In genomic region chr19:4468363-4468762, GRCm38 (mm10) we compare ENCODE assay signal across 9 mouse cellular contexts. TPM values are rescaled to one million over a fixed set of nuclear protein-coding genes. Genes with fewer than 3 reads are reported as not detected.
A peak's percentile ranks its signal among the peaks of the same experiment; 100 is the strongest.
DNase-seq lines count a peak whose midpoint lies in the region; ATAC-seq and TF ChIP-seq lines count a peak whose summit lies in the region.
"Had no signal": no experiment of that assay in that cellular context is flagged by ENCODE, and none has a peak within 500 bp of the region (broad histone marks: within the 10 kb centered on the region; RNA-seq: fewer than 3 reads in every experiment).

No protein-coding gene starts in this region.

- no peak overlapping the region for H3K9ac ChIP-seq in lung, embryonic 14.5 days
- no peak overlapping the region for H3K9ac ChIP-seq in forebrain, embryonic 11.5 days (ENCODE audit: low read length)

- no peaks in the 10 kb centered on the region for H3K36me3 ChIP-seq in lung, embryonic 14.5 days (ENCODE audit: insufficient read depth)
- H3K36me3 ChIP-seq in forebrain, embryonic 11.5 days (ENCODE audit: control insufficient read depth, insufficient read depth, low read length), result no peaks in the 10 kb centered on the region

- no peaks in the 10 kb centered on the region for H3K4me1 ChIP-seq in lung, embryonic 14.5 days (ENCODE audit: insufficient read depth)
- no peaks in the 10 kb centered on the region for H3K4me1 ChIP-seq in forebrain, embryonic 11.5 days (replicated peaks; ENCODE audit: control insufficient read depth, insufficient read depth, low read length)

- H3K4me2 ChIP-seq in lung, embryonic 14.5 days, result no peak overlapping the region
- H3K4me2 ChIP-seq in forebrain, embryonic 11.5 days (ENCODE audit: low read depth, low read length, severe bottlenecking), result no peak overlapping the region

- WGBS in lung, embryonic 14.5 days, result 31% methylated on average over 5 of the region's 5 CpGs
- WGBS in forebrain, embryonic 11.5 days, result 39% methylated on average over 5 of the region's 5 CpGs

- H3K27ac ChIP-seq in lung, embryonic 14.5 days (ENCODE audit: low read depth), result no peak overlapping the region
- no peak overlapping the region for H3K27ac ChIP-seq in forebrain, embryonic 11.5 days (ENCODE audit: low read depth, low read length)

- DNase-seq in CD4-positive, CD25-positive, alpha-beta regulatory T cell, adult 2 months (ENCODE audit: low read depth, low spot score), result peak; percentile 39
- DNase-seq in lung, embryonic 14.5 days, result no peak
- no peak for DNase-seq in lung, postnatal 25 days (ENCODE audit: low spot score)
- peak; percentile 57 to 73 for DNase-seq in cerebellum, postnatal 10 days
- peak; percentile 67 for DNase-seq in testis, postnatal 10 days (ENCODE audit: low spot score)
- DNase-seq in yolk sac, embryonic 10.5 days (ENCODE audit: low spot score), result no peak
- no peak for DNase-seq in forebrain, embryonic 11.5 days (ENCODE audit: low spot score)

- H3K27me3 ChIP-seq in lung, embryonic 14.5 days (ENCODE audit: insufficient read depth, low read length), result no peaks in the 10 kb centered on the region
- no peaks in the 10 kb centered on the region for H3K27me3 ChIP-seq in forebrain, embryonic 11.5 days (ENCODE audit: control insufficient read depth, insufficient read depth, low read length)

- peak; percentile 27; the same call in 1 of the 2 replicates for TF ChIP-seq CTCF in lung, embryonic 14.5 days (IDR thresholded peaks at IDR 0.05; ENCODE audit: low read depth)

- no peak for ATAC-seq in CD4-positive, CD25-positive, alpha-beta regulatory T cell, adult 4 months
- ATAC-seq in lung, embryonic 14.5 days (ENCODE audit: insufficient read depth), result no peak
- no peak for ATAC-seq in forebrain, embryonic 11.5 days (replicated peaks; ENCODE audit: low FRiP score)

- H3K9me3 ChIP-seq in lung, embryonic 14.5 days (ENCODE audit: low read depth, low read length), result no peaks in the 10 kb centered on the region
- no peaks in the 10 kb centered on the region for H3K9me3 ChIP-seq in forebrain, embryonic 11.5 days (ENCODE audit: control insufficient read depth, low read length)

- H3K4me3 ChIP-seq in lung, embryonic 14.5 days (ENCODE audit: low read depth, low read length), result no peak overlapping the region
- no peak overlapping the region for H3K4me3 ChIP-seq in forebrain, embryonic 11.5 days (ENCODE audit: low read depth, low read length)

RNA-seq across cellular contexts. Expression of gene Syt12, which starts 8.9 kb away (rescaled TPM):
- not detected for polyA plus RNA-seq in CD4-positive, CD25-positive, alpha-beta regulatory T cell, adult 4 months (2017; shearing (Covaris generic))
- 1.3 and 1.8 TPM in 2 replicates for polyA plus RNA-seq in lung, embryonic 14.5 days (2014; fragmentation: Nextera tagmentation; extraction: Ambion mirVana)
- polyA plus RNA-seq in forebrain, embryonic 11.5 days (2014; fragmentation: Nextera tagmentation; extraction: Ambion mirVana), result 1.1 and 1.7 TPM in 2 replicates

RNA-seq across cellular contexts. Expression of gene Rhod, which starts 29.1 kb away (rescaled TPM):
- polyA plus RNA-seq in CD4-positive, CD25-positive, alpha-beta regulatory T cell, adult 4 months (2017; shearing (Covaris generic)), result 1 to 10 TPM; 2.6 to 3.2 TPM
- 33.7 and 46.0 TPM in 2 replicates for polyA plus RNA-seq in lung, embryonic 14.5 days (2014; fragmentation: Nextera tagmentation; extraction: Ambion mirVana)
- polyA plus RNA-seq in forebrain, embryonic 11.5 days (2014; fragmentation: Nextera tagmentation; extraction: Ambion mirVana), result 10.9 and 13.4 TPM in 2 replicates

RNA-seq across cellular contexts. Expression of gene 2010003K11Rik, which starts 30.0 kb away (rescaled TPM):
- polyA plus RNA-seq in CD4-positive, CD25-positive, alpha-beta regulatory T cell, adult 4 months (2017; shearing (Covaris generic)), result not detected
- not detected in 2 replicates for polyA plus RNA-seq in lung, embryonic 14.5 days (2014; fragmentation: Nextera tagmentation; extraction: Ambion mirVana)
- not detected in 2 replicates for polyA plus RNA-seq in forebrain, embryonic 11.5 days (2014; fragmentation: Nextera tagmentation; extraction: Ambion mirVana)
- polyA plus RNA-seq: embryonic facial prominence, embryonic 14.5 days had no signal

RNA-seq across cellular contexts. Expression of gene Pcx, which starts 41.9 kb away (rescaled TPM):
- polyA plus RNA-seq in CD4-positive, CD25-positive, alpha-beta regulatory T cell, adult 4 months (2017; shearing (Covaris generic)), result 1 to 10 TPM in 1 of 2 experiments, under 1 TPM in 1; 0.73 to 3.6 TPM
- polyA plus RNA-seq in lung, embryonic 14.5 days (2014; fragmentation: Nextera tagmentation; extraction: Ambion mirVana), result 12.7 and 14.0 TPM in 2 replicates
- 18.5 and 19.3 TPM in 2 replicates for polyA plus RNA-seq in forebrain, embryonic 11.5 days (2014; fragmentation: Nextera tagmentation; extraction: Ambion mirVana)

Comparison
In these comparisons a context has a peak if more than half of its experiments do, and no peak if none do; other contexts are left out.
1. DNase-seq: peak in CD4-positive, CD25-positive, alpha-beta regulatory T cell, adult 2 months (single experiment), cerebellum, postnatal 10 days (2 of 2) and testis, postnatal 10 days (single experiment); none in lung, embryonic 14.5 days (single experiment), lung, postnatal 25 days (single experiment), yolk sac, embryonic 10.5 days (single experiment) and forebrain, embryonic 11.5 days (single experiment).